Comparison of ENCODE assay signal across 11 mouse cellular contexts in genomic region chr1:34077422-34077790, GRCm38 (mm10).
DNase-seq lines count a peak whose midpoint lies in the region; ATAC-seq lines count a peak whose summit lies in the region.
"Had no signal": no experiment of that assay in that cellular context is flagged by ENCODE, and none has a peak within 500 bp of the region (broad histone marks: within the 10 kb centered on the region; RNA-seq: fewer than 3 reads in every experiment).

No protein-coding gene starts in this region.

- no peaks in the 10 kb centered on the region for H3K27me3 ChIP-seq in hindbrain, embryonic 12.5 days
- no peaks in the 10 kb centered on the region for H3K27me3 ChIP-seq in hindbrain, embryonic 14.5 days (ENCODE audit: control insufficient read depth, insufficient read depth, low read length)
- H3K27me3 ChIP-seq in embryonic facial prominence, embryonic 14.5 days (replicated peaks; ENCODE audit: control insufficient read depth, insufficient read depth, low read length), result no peaks in the 10 kb centered on the region
- no peaks in the 10 kb centered on the region for H3K27me3 ChIP-seq in liver, embryonic 15.5 days

- H3K27ac ChIP-seq in hindbrain, embryonic 12.5 days, result no peak overlapping the region
- no peak overlapping the region for H3K27ac ChIP-seq in hindbrain, embryonic 14.5 days
- no peak overlapping the region for H3K27ac ChIP-seq in embryonic facial prominence, embryonic 14.5 days (replicated peaks; ENCODE audit: low read depth, low read length)
- no peak overlapping the region for H3K27ac ChIP-seq in liver, embryonic 15.5 days (replicated peaks)

- WGBS in hindbrain, embryonic 12.5 days, result 23% methylated on average over 6 of the region's 7 CpGs
- WGBS in hindbrain, embryonic 14.5 days, result 22% methylated on average over 7 of the region's 7 CpGs
- WGBS in embryonic facial prominence, embryonic 14.5 days, result 30% methylated on average over 3 of the region's 7 CpGs
- WGBS in liver, embryonic 15.5 days (ENCODE audit: insufficient replicate concordance), result 22% methylated on average over 7 of the region's 7 CpGs

- no peak for DNase-seq in hindbrain, embryonic 14.5 days (ENCODE audit: low spot score)
- peak; percentile 27 for DNase-seq in brain, adult 2 months (ENCODE audit: low read depth, low spot score)
- no peak for DNase-seq in embryonic facial prominence, embryonic 14.5 days (ENCODE audit: low spot score)
- DNase-seq in cerebellum, adult 9-10 months, result no peak
- DNase-seq in urinary bladder, adult 18-20 months (ENCODE audit: low spot score in 2 of 2), result no peak
- DNase-seq in right cerebral cortex, adult 18-20 months, result no peak
- DNase-seq: adrenal gland, postnatal 25 days; cerebellum, postnatal 25 days; kidney, adult 9 months had no signal

- no peak for ATAC-seq in hindbrain, embryonic 12.5 days (ENCODE audit: low FRiP score)
- ATAC-seq in hindbrain, embryonic 14.5 days (ENCODE audit: low FRiP score), result no peak
- ATAC-seq in embryonic facial prominence, embryonic 14.5 days (ENCODE audit: low read depth), result peak; percentile 71
- ATAC-seq in liver, embryonic 15.5 days (ENCODE audit: insufficient read depth), result no peak

- no peaks in the 10 kb centered on the region for H3K36me3 ChIP-seq in hindbrain, embryonic 12.5 days
- no peaks in the 10 kb centered on the region for H3K36me3 ChIP-seq in hindbrain, embryonic 14.5 days (replicated peaks; ENCODE audit: control insufficient read depth, insufficient read depth)
- no peaks in the 10 kb centered on the region for H3K36me3 ChIP-seq in embryonic facial prominence, embryonic 14.5 days (ENCODE audit: control insufficient read depth, insufficient read depth, low read length)
- no peaks in the 10 kb centered on the region for H3K36me3 ChIP-seq in liver, embryonic 15.5 days (replicated peaks)

- peak overlapping the region; percentile 37; the same call in 1 of the 2 replicates for H3K4me2 ChIP-seq in hindbrain, embryonic 12.5 days (replicated peaks)
- no peak overlapping the region for H3K4me2 ChIP-seq in hindbrain, embryonic 14.5 days (replicated peaks)
- H3K4me2 ChIP-seq in embryonic facial prominence, embryonic 14.5 days (ENCODE audit: low read depth, low read length), result peak overlapping the region; percentile 40
- H3K4me2 ChIP-seq in liver, embryonic 15.5 days, result peak overlapping the region; percentile 25; the same call in 1 of the 2 replicates

- H3K9ac ChIP-seq in hindbrain, embryonic 12.5 days, result no peak overlapping the region
- no peak overlapping the region for H3K9ac ChIP-seq in hindbrain, embryonic 14.5 days
- peak overlapping the region; percentile 26; the same call in 1 of the 2 replicates for H3K9ac ChIP-seq in embryonic facial prominence, embryonic 14.5 days (ENCODE audit: low read depth, low read length)
- no peak overlapping the region for H3K9ac ChIP-seq in liver, embryonic 15.5 days

- H3K9me3 ChIP-seq in hindbrain, embryonic 12.5 days (replicated peaks), result no peaks in the 10 kb centered on the region
- H3K9me3 ChIP-seq in hindbrain, embryonic 14.5 days (ENCODE audit: control insufficient read depth, low read length), result no peaks in the 10 kb centered on the region
- no peaks in the 10 kb centered on the region for H3K9me3 ChIP-seq in embryonic facial prominence, embryonic 14.5 days (ENCODE audit: control insufficient read depth, low read length)
- H3K9me3 ChIP-seq in liver, embryonic 15.5 days (replicated peaks), result no peaks in the 10 kb centered on the region

- H3K4me3 ChIP-seq in hindbrain, embryonic 12.5 days, result no peak overlapping the region
- no peak overlapping the region for H3K4me3 ChIP-seq in hindbrain, embryonic 14.5 days (replicated peaks; ENCODE audit: low read length)
- peak overlapping the region; percentile 15; the same call in 1 of the 2 replicates for H3K4me3 ChIP-seq in embryonic facial prominence, embryonic 14.5 days (ENCODE audit: low read depth, low read length)
- H3K4me3 ChIP-seq in liver, embryonic 15.5 days (replicated peaks), result peak overlapping the region; percentile 26; the same call in 1 of the 2 replicates

- H3K4me1 ChIP-seq in hindbrain, embryonic 12.5 days, result peaks cover 29% of the 10 kb centered on the region
- H3K4me1 ChIP-seq in hindbrain, embryonic 14.5 days (replicated peaks; ENCODE audit: control insufficient read depth, insufficient read depth, low read length), result peaks cover 16% of the 10 kb centered on the region
- H3K4me1 ChIP-seq in embryonic facial prominence, embryonic 14.5 days (ENCODE audit: control insufficient read depth, insufficient read depth, low read length), result peaks cover 17% of the 10 kb centered on the region
- 0 out of 2 replicates have a peak, but pooled peaks cover 3% of the 10 kb centered on the region for H3K4me1 ChIP-seq in liver, embryonic 15.5 days (replicated peaks)

Comparison
In these comparisons a context has a peak if more than half of its experiments do, and no peak if none do; other contexts are left out.
1. H3K4me3 ChIP-seq: peak in embryonic facial prominence, embryonic 14.5 days (single experiment) and liver, embryonic 15.5 days (single experiment); none in hindbrain, embryonic 12.5 days (single experiment) and hindbrain, embryonic 14.5 days (single experiment).